Mouse (Mus musculus): ENCODE results near the gene Pih1d1. TPM values are rescaled to one million over a fixed set of nuclear protein-coding genes. Genes with fewer than 3 reads are reported as not detected.
A peak's percentile ranks its signal among the peaks of the same experiment; 100 is the strongest.
"Not testable (repeated sequence)": the region's sequence is repeated elsewhere in the genome, so short reads cannot be mapped to it uniquely, and the experiment has no call there.

Gene Pih1d1
- total RNA-seq, 4 experiments from 2014 or later = 41.4 to 49.3 (median 45.2) TPM

- DNase-seq (ENCODE audit: low spot score in 2 of 2) = no peak
These were observed 8.6 kb upstream of the Pih1d1 start for GRCm38 (mm10) chr7:45145460-45145859.

DNA sequence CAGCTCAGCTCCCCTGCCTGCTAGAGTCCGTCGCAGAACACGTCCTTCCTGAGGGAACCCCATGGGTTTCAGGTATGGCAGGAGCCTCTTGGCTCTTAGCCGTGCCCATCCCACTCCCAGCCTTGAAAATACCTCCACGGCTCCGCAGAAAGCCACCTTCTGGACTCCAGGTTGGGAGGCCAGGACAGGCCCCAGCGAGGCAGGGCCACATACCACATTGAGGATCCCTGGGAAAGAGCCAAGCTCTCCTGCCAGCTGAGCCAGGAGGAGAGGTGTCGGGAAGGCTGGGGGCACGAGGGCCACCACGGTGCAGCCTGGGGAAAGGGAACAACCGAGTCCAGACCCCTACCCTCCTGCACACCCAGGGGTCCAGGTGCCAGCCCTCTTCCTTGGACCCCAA lies 6.8 kb upstream of the Pih1d1 start:
- no peak for DNase-seq (ENCODE audit: low spot score in 2 of 2)

DNA sequence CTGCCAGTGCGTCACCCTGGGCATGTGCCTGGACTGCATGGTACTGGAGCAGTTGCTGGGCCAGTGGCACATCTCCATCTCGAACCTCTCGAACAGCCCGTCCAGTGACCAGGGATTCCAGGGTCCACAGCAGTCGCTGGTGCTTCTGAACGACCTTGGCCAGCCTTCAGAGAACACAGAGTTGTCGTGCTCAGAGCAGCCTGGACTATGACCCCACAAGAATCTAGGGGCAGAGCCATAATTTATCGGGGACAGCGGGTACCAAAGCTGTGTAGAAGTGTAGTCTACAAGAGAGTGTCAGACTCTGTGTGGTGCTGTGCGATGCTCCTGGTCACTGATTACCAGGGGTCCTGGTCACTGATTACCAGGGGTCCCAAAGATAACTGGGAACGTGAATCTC lies 6.2 kb upstream of the Pih1d1 start:
- DNase-seq (ENCODE audit: low spot score in 2 of 2) = no peak

DNA sequence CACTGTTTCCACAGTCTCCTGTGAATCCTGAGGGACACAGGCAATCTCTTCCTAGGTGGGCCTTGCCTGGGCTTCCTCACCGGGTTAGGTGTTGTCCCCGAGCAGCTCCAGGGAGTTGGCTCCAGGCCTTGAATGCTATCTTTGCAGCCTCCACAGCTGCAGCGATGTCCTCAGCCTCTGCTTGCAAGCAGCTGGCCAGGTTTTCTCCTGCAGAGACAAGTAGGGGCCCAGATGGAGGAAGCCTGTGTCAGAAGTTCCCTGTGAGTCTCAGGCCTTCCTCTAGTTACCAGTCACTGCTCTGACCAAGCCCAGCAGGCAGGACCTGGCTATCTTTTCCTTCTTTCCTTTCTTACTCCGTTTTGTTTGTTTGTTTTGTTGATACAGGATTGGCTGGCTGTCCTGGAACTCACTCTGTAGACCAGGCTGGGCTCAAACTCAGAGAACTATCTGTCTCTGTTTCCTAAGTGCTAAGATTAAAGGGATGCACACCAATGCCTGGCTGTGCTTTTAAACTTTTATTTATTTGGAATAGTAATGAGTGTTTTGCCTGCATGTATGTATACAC lies 5.5 kb upstream of the Pih1d1 start:
- no peak for DNase-seq (ENCODE audit: low spot score in 2 of 2)

- no peak for DNase-seq (ENCODE audit: low spot score in 2 of 2)
These were observed 4.6 kb upstream of the Pih1d1 start for GRCm38 (mm10) chr7:45149545-45149944.

DNA sequence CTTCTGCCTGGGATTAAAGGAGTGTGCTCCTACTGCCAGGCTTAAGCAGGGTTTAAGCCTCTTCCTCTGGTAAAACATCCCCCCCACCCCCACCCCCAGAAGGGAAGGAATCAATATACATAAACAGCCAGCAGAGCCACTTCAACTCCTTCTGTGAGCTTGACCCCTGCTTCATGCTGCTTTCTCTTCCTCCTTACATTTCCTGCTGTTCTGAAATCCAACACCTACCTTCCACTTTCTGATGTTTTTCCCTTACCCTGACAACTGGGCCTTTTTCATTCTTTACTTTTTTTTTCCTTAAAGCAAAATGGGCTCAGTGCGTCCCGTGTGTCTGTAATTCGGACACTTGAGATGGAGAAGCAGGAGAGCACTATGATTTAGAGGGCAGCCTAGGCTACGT lies 3.8 kb upstream of the Pih1d1 start:
- DNase-seq (ENCODE audit: low spot score in 2 of 2) = no peak

DNA sequence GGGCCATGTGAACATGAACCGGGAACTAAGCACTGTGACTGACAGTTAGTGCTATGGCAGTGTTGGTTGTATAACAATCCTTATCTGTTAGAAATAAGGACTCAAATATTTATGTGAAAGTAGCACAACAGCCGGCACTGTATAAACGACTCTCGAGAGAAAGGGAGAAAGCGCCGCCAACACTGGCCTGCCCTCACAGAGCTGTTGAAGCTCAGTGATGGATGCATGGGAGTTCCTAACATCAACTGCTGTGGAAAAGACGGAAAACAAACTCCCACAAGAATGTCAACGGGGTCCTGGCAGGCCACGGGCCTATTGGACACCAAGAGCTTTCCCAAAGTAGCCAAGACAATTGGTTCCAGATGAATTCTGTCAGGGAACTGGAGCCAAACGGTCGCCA lies 2.8 kb upstream of the Pih1d1 start:
- DNase-seq (ENCODE audit: low spot score in 2 of 2) = no peak

GRCm38 (mm10) chr7:45153052-45153451 lies 1.1 kb upstream of the Pih1d1 start:
- not testable (repeated sequence) for DNase-seq (ENCODE audit: low spot score in 2 of 2)

- no peak for DNase-seq (ENCODE audit: low spot score in 2 of 2)
These were observed 517 bp upstream of the Pih1d1 start for GRCm38 (mm10) chr7:45153586-45153985.

- no peak for DNase-seq (ENCODE audit: low spot score in 2 of 2)
These were observed 951 bp downstream of the Pih1d1 start for GRCm38 (mm10) chr7:45154993-45155514.

GRCm38 (mm10) chr7:45155590-45155989 lies 1.5 kb downstream of the Pih1d1 start:
- DNase-seq (ENCODE audit: low spot score in 2 of 2) = no peak

GRCm38 (mm10) chr7:45156206-45156605 lies 2.1 kb downstream of the Pih1d1 start:
- DNase-seq (ENCODE audit: low spot score in 2 of 2) = no peak

DNA sequence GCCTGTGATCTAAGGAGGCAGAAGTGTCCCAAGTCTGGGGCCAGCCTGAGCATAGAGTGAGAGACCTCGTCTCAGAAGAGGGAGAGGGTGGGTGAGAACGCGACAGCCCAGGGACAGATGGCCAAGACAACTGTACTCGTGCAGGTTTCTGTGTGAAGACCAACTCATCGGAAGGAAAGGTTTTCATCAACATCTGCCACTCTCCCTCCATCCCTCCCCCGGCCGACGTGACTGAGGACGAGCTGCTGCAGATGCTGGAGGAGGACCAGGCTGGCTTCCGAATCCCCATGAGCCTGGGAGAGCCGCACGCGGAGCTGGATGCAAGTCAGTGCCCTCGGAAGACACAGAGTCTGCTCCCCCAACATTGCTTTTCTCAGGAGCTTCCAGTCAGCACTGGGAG lies 3.4 kb downstream of the Pih1d1 start:
- peak in 1 of 2 experiments; percentile 75 for DNase-seq (ENCODE audit: low spot score in 2 of 2)

- no peak for DNase-seq (ENCODE audit: low spot score in 2 of 2)
These were observed 4.9 kb downstream of the Pih1d1 start for GRCm38 (mm10) chr7:45158991-45159390.

DNA sequence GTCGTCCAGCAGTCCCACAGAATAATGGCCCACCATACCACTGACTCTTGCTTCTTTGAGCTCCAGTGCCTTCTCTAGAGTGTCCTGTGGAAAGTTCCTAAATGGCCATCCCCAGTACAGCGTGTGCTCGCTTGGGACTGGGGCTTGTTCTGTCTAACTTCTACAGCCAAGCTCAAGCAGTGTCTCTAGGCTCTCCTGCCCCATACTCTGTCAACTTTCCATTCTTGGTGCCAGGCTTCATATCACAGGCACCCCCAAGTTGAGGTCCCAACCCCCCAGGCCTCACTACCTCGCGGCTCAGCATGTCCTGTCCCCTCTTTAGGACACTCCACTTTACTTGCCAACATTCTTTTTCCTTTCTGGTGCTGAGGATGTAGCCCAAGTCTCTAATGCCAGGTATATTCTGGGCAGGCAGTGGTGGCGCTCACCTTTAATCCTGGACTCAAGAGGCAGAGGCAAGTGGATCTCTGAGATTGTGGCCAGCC lies 6.3 kb downstream of the Pih1d1 start:
- DNase-seq (ENCODE audit: low spot score in 2 of 2) = no peak

DNA sequence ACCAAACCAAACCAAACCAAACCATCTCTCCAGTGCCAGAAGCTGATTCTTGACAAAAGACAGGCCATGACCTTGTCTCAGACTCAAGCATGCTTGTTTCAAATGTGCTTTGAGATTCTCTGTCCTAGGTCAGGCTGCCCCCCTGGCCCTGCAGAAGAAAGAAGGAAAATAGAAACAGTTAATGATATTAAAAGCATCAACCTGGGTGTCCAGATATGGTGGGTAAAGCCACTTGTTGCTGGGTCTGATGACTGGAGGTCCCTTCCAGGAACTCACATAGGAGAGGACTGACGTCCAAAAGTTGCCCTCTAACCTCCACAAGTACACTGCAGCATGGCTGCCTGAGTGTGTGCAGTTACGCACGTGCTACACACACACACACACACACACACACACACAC lies 6.8 kb downstream of the Pih1d1 start:
- DNase-seq (ENCODE audit: low spot score in 2 of 2) = no peak

DNA sequence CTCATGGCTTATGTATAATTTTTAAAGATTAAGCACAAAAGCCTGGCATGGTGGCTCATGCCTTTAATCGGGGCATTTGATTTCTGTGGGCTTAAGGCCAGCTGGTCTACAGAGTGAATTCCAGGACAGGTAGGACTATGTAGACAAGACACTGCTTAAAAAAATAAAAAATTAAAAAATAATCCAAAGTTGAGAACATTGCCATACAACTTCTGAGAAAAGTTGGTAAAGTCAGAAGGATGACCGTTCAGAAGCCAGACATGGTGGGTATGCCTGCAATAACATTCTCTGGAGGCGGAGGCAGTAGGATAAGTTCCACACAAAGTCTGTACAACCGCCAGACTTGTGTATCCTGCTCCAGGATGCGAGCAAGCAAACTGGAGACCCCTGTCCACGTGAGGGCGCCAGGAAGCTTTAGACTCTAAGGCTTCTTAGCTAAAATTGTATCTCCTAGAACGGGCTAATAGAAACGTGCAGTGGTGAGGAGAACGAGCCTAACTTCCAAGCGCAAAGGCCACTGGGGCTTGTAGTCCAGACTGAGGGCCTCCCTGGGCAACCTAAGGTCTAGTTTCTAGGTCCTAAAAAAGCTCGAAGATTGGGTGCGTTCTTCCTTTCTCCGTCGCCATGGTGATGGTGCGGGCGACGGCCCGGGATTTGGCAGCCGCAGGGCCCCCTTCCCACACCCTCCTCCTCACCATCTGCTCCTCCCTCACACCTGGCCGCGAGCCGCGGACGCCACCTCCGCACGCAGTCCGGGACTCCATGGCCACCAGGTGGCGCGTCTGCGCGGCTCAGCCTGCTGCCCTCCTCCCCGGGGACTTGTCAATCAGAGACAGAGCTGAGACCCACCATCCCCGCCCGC lies 7.7 kb downstream of the Pih1d1 start:
- peak; percentile 86 to 95 for DNase-seq (ENCODE audit: low spot score in 2 of 2)

GRCm38 (mm10) chr7:45162551-45162950 lies 8.4 kb downstream of the Pih1d1 start:
- DNase-seq (ENCODE audit: low spot score in 2 of 2) = no peak

GRCm38 (mm10) chr7:45162996-45163615 lies 9.0 kb downstream of the Pih1d1 start:
- no peak for DNase-seq (ENCODE audit: low spot score in 2 of 2)

DNA sequence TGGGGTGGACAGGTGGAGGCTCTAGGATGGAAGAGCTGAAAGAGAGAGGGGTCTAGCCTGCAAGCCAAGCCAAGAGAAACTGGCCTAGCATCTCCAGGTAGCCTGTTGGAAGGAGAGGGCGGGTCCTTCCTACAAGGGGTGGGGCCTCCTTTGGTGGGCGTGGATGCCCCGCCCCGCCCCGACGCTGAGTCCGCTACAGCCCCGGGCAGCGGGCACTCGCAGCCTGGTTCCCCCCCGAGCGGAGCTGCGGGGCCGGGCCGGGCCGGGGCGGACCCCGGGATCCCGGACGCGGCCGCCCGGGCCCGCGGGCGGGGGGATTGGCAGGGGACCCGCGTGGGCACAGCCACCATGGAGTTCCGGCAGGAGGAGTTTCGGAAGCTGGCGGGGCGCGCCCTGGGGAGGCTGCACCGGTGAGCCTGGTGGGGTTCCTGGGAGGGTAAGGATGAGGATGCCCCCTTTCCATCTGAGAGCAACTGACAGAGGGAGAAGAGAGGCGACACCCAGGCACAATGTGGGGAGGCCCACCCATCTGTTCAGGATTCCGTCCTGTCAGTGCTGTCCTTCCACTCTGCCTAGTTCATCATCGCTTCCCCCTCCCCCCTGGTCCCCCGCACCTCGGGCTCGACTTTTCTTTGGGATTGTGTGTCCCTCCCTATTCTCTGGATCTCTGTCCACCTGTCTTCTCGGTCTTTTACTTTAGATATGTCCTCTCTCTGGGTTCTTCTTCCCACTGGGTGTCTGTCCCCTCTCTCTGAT lies 9.8 kb downstream of the Pih1d1 start, which contains the start of gene Slc17a7:
Slc17a7 (plus strand) TSS at position 215 of the 756 bp plus-strand sequence.
- DNase-seq (ENCODE audit: low spot score in 2 of 2) = peak in 1 of 2 experiments; percentile 51

DNA sequence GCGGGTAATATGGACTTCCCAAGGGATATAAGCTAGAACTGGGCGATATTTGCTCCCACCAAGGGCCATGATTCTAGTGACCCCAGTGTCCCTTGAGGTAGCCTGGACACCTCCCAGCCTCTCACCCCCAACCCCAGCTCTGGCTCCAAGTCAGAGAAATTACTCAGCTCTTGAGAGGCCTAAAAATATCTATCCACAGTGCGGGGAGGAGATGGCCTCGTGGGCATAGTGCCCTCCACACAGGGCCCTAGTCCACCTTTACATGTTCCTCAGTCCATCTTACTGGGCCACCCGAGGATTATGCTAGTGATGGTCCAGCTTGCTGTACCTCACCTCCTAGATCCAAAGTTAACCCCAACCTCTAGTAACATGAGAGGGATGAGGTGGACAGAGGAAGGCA lies 10.7 kb downstream of the Pih1d1 start:
- DNase-seq (ENCODE audit: low spot score in 2 of 2) = no peak
